Mouse (Mus musculus): ENCODE measurements around the gene Rps6kb1. TPM values are rescaled to one million over a fixed set of nuclear protein-coding genes. Genes with fewer than 3 reads are reported as not detected.

The Rps6kb1 gene
- polyA plus RNA-seq (2014; fragmentation: Nextera tagmentation; extraction: Ambion mirVana), result 63.2 and 64.0 TPM in 2 replicates

- peak within 1 kb of the TSS; percentile 86 for H3K4me3 ChIP-seq (ENCODE audit: low read depth, low read length)
- H3K27ac ChIP-seq (replicated peaks; ENCODE audit: low read depth, low read length), result peak within 1 kb of the TSS; percentile 52; the same call in 1 of the 2 replicates
- no peaks in the 10 kb centered on the region for H3K9me3 ChIP-seq (ENCODE audit: control insufficient read depth, low read length)
- whole genome bisulfite sequencing, result under 1% methylated on average over 43 of the region's 43 CpGs
- peak within 1 kb of the TSS; percentile 86 for H3K4me2 ChIP-seq (ENCODE audit: low read depth, severe bottlenecking)
- no peaks in the 10 kb centered on the region for H3K27me3 ChIP-seq (ENCODE audit: control insufficient read depth, insufficient read depth, low read length)
- no peaks in the 10 kb centered on the region for H3K36me3 ChIP-seq (ENCODE audit: control insufficient read depth, insufficient read depth, low read length)
- peak within 1 kb of the TSS; percentile 89 for H3K9ac ChIP-seq (ENCODE audit: low read length)
- peak; percentile 97 for ATAC-seq (ENCODE audit: insufficient number of reproducible peaks, low FRiP score, low TSS enrichment, low read depth)
- H3K4me1 ChIP-seq (ENCODE audit: control insufficient read depth, insufficient read depth, low read length), result peaks cover 4% of the 10 kb centered on the region; the same call in 1 of the 2 replicates
- peak; percentile 99 for DNase-seq (ENCODE audit: low spot score)
These were observed at the start of gene Rps6kb1, which contains the start of gene Tubd1 for GRCm38 (mm10) chr11:86544639-86545299. Gene Rps6kb1 (minus strand): TSS chr11:86544805. Gene Tubd1 (plus strand): TSS chr11:86544991.

- Histone ChIP-seq H3K4me3 (ENCODE audit: low read depth, low read length) (no peak overlapping the region), H3K36me3 (ENCODE audit: control insufficient read depth, insufficient read depth, low read length) (no peaks in the 10 kb centered on the region), H3K4me2 (ENCODE audit: low read depth, severe bottlenecking) (no peak overlapping the region), H3K27me3 (ENCODE audit: control insufficient read depth, insufficient read depth, low read length) (no peaks in the 10 kb centered on the region), H3K9me3 (ENCODE audit: control insufficient read depth, low read length) (no peaks in the 10 kb centered on the region), H3K27ac (replicated peaks; ENCODE audit: low read depth, low read length) (no peak overlapping the region), H3K9ac (ENCODE audit: low read length) (no peak overlapping the region), H3K4me1 (ENCODE audit: control insufficient read depth, insufficient read depth, low read length) (peaks cover 3% of the 10 kb centered on the region; the same call in 1 of the 2 replicates)
- DNase-seq (ENCODE audit: low spot score) (no peak), ATAC-seq (ENCODE audit: insufficient number of reproducible peaks, low FRiP score, low TSS enrichment, low read depth) (no peak)
- WGBS, result 95% methylated on average over 5 of the region's 5 CpGs
These were observed 48.8 kb upstream of the Rps6kb1 start for GRCm38 (mm10) chr11:86593443-86593842.

GRCm38 (mm10) chr11:86592993-86593392 is 48.4 kb upstream of the Rps6kb1 start:
- Histone ChIP-seq H3K36me3 (ENCODE audit: control insufficient read depth, insufficient read depth, low read length) (no peaks in the 10 kb centered on the region), H3K4me2 (ENCODE audit: low read depth, severe bottlenecking) (no peak overlapping the region)
- 36% methylated on average over 3 of the region's 3 CpGs for WGBS

DNA sequence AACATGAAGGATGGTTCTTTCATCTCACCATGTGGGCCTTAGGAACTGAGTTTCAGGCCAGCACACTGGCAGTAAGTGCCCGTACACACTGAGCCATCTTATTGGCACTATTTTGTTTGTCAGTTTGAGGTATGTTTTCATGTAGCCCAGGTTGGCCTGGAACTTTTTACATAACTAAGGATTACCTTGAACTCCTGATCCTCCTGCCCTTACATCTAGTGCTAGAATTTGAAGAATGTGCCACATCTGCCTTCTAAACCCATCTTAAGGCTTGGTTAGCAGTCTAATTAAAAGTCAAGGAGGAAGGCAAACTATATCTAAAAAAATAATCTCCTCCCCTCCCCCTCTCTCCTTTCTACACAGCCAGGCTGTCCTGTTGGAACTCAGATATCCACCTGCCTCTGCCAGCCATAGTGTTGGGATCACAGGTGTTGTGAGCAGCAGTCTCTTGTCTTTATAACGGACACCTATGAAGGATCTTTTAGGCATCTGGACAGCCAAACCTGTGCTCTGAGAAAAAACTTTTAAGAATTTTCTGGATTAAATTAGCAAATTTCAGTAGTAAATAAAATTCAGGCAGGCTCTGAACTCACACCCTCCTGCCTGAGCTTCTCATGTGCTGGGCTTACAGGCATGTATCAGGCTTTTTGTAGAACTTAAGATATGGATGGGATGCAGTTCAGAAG is 47.5 kb upstream of the Rps6kb1 start:
- Histone ChIP-seq H3K27ac (replicated peaks; ENCODE audit: low read depth, low read length) (no peak overlapping the region), H3K4me1 (ENCODE audit: control insufficient read depth, insufficient read depth, low read length) (peaks cover 8% of the 10 kb centered on the region), H3K4me2 (ENCODE audit: low read depth, severe bottlenecking) (no peak overlapping the region), H3K36me3 (ENCODE audit: control insufficient read depth, insufficient read depth, low read length) (no peaks in the 10 kb centered on the region), H3K4me3 (ENCODE audit: low read depth, low read length) (no peak overlapping the region), H3K9ac (ENCODE audit: low read length) (no peak overlapping the region), H3K27me3 (ENCODE audit: control insufficient read depth, insufficient read depth, low read length) (no peaks in the 10 kb centered on the region), H3K9me3 (ENCODE audit: control insufficient read depth, low read length) (no peaks in the 10 kb centered on the region)
- WGBS, result 87% methylated on average over 2 of the region's 2 CpGs
- no peak for DNase-seq (ENCODE audit: low spot score)
- no peak for ATAC-seq (ENCODE audit: insufficient number of reproducible peaks, low FRiP score, low TSS enrichment, low read depth)

More at GRCm38 (mm10) chr11:86592993-86593392, 48.4 kb upstream of the Rps6kb1 start:
- Histone ChIP-seq H3K9me3 (ENCODE audit: control insufficient read depth, low read length) (no peaks in the 10 kb centered on the region), H3K4me1 (ENCODE audit: control insufficient read depth, insufficient read depth, low read length) (peaks cover 3% of the 10 kb centered on the region; the same call in 1 of the 2 replicates), H3K9ac (ENCODE audit: low read length) (no peak overlapping the region), H3K27ac (replicated peaks; ENCODE audit: low read depth, low read length) (no peak overlapping the region), H3K4me3 (ENCODE audit: low read depth, low read length) (no peak overlapping the region), H3K27me3 (ENCODE audit: control insufficient read depth, insufficient read depth, low read length) (no peaks in the 10 kb centered on the region)
- no peak for DNase-seq (ENCODE audit: low spot score)
- ATAC-seq (ENCODE audit: insufficient number of reproducible peaks, low FRiP score, low TSS enrichment, low read depth), result no peak

GRCm38 (mm10) chr11:86591301-86591845 is 46.8 kb upstream of the Rps6kb1 start:
- H3K9ac ChIP-seq (ENCODE audit: low read length), result no peak overlapping the region
- ATAC-seq (ENCODE audit: insufficient number of reproducible peaks, low FRiP score, low TSS enrichment, low read depth) (no peak), DNase-seq (ENCODE audit: low spot score) (no peak)
- WGBS, result 83% methylated on average over 4 of the region's 4 CpGs
- no peak overlapping the region for H3K27ac ChIP-seq (replicated peaks; ENCODE audit: low read depth, low read length)
- H3K4me2 ChIP-seq (ENCODE audit: low read depth, severe bottlenecking), result no peak overlapping the region
- no peaks in the 10 kb centered on the region for H3K27me3 ChIP-seq (ENCODE audit: control insufficient read depth, insufficient read depth, low read length)
- H3K36me3 ChIP-seq (ENCODE audit: control insufficient read depth, insufficient read depth, low read length), result no peaks in the 10 kb centered on the region
- no peaks in the 10 kb centered on the region for H3K9me3 ChIP-seq (ENCODE audit: control insufficient read depth, low read length)
- no peak overlapping the region for H3K4me3 ChIP-seq (ENCODE audit: low read depth, low read length)
- H3K4me1 ChIP-seq (ENCODE audit: control insufficient read depth, insufficient read depth, low read length), result peaks cover 12% of the 10 kb centered on the region

- Histone ChIP-seq H3K27ac (replicated peaks; ENCODE audit: low read depth, low read length) (no peak overlapping the region), H3K36me3 (ENCODE audit: control insufficient read depth, insufficient read depth, low read length) (no peaks in the 10 kb centered on the region), H3K4me1 (ENCODE audit: control insufficient read depth, insufficient read depth, low read length) (peaks cover 12% of the 10 kb centered on the region), H3K9ac (ENCODE audit: low read length) (no peak overlapping the region), H3K27me3 (ENCODE audit: control insufficient read depth, insufficient read depth, low read length) (no peaks in the 10 kb centered on the region), H3K4me2 (ENCODE audit: low read depth, severe bottlenecking) (no peak overlapping the region), H3K9me3 (ENCODE audit: control insufficient read depth, low read length) (no peaks in the 10 kb centered on the region), H3K4me3 (ENCODE audit: low read depth, low read length) (no peak overlapping the region)
- ATAC-seq (ENCODE audit: insufficient number of reproducible peaks, low FRiP score, low TSS enrichment, low read depth) (no peak), DNase-seq (ENCODE audit: low spot score) (no peak)
- 95% methylated on average over 10 of the region's 10 CpGs for WGBS
These were observed 46.0 kb upstream of the Rps6kb1 start for GRCm38 (mm10) chr11:86590579-86590978.

- DNase-seq (ENCODE audit: low spot score) (no peak), ATAC-seq (ENCODE audit: insufficient number of reproducible peaks, low FRiP score, low TSS enrichment, low read depth) (no peak)
- no peaks in the 10 kb centered on the region for H3K36me3 ChIP-seq (ENCODE audit: control insufficient read depth, insufficient read depth, low read length)
- H3K27me3 ChIP-seq (ENCODE audit: control insufficient read depth, insufficient read depth, low read length), result no peaks in the 10 kb centered on the region
- H3K9ac ChIP-seq (ENCODE audit: low read length), result no peak overlapping the region
- no peak overlapping the region for H3K4me2 ChIP-seq (ENCODE audit: low read depth, severe bottlenecking)
- H3K4me3 ChIP-seq (ENCODE audit: low read depth, low read length), result no peak overlapping the region
- H3K4me1 ChIP-seq (ENCODE audit: control insufficient read depth, insufficient read depth, low read length), result peaks cover 12% of the 10 kb centered on the region
- 89% methylated on average over 4 of the region's 4 CpGs for WGBS
- H3K9me3 ChIP-seq (ENCODE audit: control insufficient read depth, low read length), result no peaks in the 10 kb centered on the region
- H3K27ac ChIP-seq (replicated peaks; ENCODE audit: low read depth, low read length), result no peak overlapping the region
These were observed 45.5 kb upstream of the Rps6kb1 start for GRCm38 (mm10) chr11:86590066-86590465.

- Histone ChIP-seq H3K9ac (ENCODE audit: low read length) (no peak overlapping the region), H3K4me2 (ENCODE audit: low read depth, severe bottlenecking) (no peak overlapping the region), H3K27me3 (ENCODE audit: control insufficient read depth, insufficient read depth, low read length) (no peaks in the 10 kb centered on the region), H3K4me1 (ENCODE audit: control insufficient read depth, insufficient read depth, low read length) (peaks cover 12% of the 10 kb centered on the region), H3K9me3 (ENCODE audit: control insufficient read depth, low read length) (no peaks in the 10 kb centered on the region), H3K4me3 (ENCODE audit: low read depth, low read length) (no peak overlapping the region), H3K27ac (replicated peaks; ENCODE audit: low read depth, low read length) (no peak overlapping the region), H3K36me3 (ENCODE audit: control insufficient read depth, insufficient read depth, low read length) (no peaks in the 10 kb centered on the region)
- no peak for DNase-seq (ENCODE audit: low spot score)
- no peak for ATAC-seq (ENCODE audit: insufficient number of reproducible peaks, low FRiP score, low TSS enrichment, low read depth)
- WGBS, result 91% methylated on average over 4 of the region's 4 CpGs
These were observed 44.1 kb upstream of the Rps6kb1 start for GRCm38 (mm10) chr11:86588583-86589298.
